Mouse (Mus musculus): ENCODE measurements around the gene 4930579F01Rik. TPM values are rescaled to one million over a fixed set of nuclear protein-coding genes. Genes with fewer than 3 reads are reported as not detected.

The 4930579F01Rik gene
- polyA plus RNA-seq, 1 experiment = not detected

GRCm38 (mm10) chr3:138221116-138221515 lies 27.5 kb upstream of the 4930579F01Rik start:
- WGBS = 90% methylated on average over 11 of the region's 11 CpGs
- H3K4me3 ChIP-seq (ENCODE audit: control insufficient read depth, insufficient read depth, low read length) = no peak overlapping the region
- TF ChIP-seq CTCF (IDR thresholded peaks at IDR 0.05; ENCODE audit: borderline replicate concordance, control insufficient read depth, extremely low read depth, insufficient read depth, low read length, poor library complexity) (no peak), POLR2A (IDR thresholded peaks at IDR 0.05; ENCODE audit: control insufficient read depth, extremely low read depth, insufficient read depth, low read length, poor library complexity) (no peak)
- no peaks in the 10 kb centered on the region for H3K36me3 ChIP-seq (ENCODE audit: control insufficient read depth, insufficient read depth, low read length)
- no peaks in the 10 kb centered on the region for H3K27me3 ChIP-seq (ENCODE audit: control insufficient read depth, insufficient read depth, low read length)
- no peaks in the 10 kb centered on the region for H3K4me1 ChIP-seq (replicated peaks; ENCODE audit: control insufficient read depth, insufficient read depth, low read length)
- DNase-seq = no peak
- H3K27ac ChIP-seq (ENCODE audit: control insufficient read depth, insufficient read depth, low read length) = no peak overlapping the region

- Histone ChIP-seq H3K27me3 (ENCODE audit: control insufficient read depth, insufficient read depth, low read length) (no peaks in the 10 kb centered on the region), H3K4me1 (replicated peaks; ENCODE audit: control insufficient read depth, insufficient read depth, low read length) (no peaks in the 10 kb centered on the region), H3K27ac (ENCODE audit: control insufficient read depth, insufficient read depth, low read length) (no peak within 1 kb of the TSS), H3K4me3 (ENCODE audit: control insufficient read depth, insufficient read depth, low read length) (no peak within 1 kb of the TSS), H3K36me3 (ENCODE audit: control insufficient read depth, insufficient read depth, low read length) (no peaks in the 10 kb centered on the region)
- TF ChIP-seq CTCF (IDR thresholded peaks at IDR 0.05; ENCODE audit: borderline replicate concordance, control insufficient read depth, extremely low read depth, insufficient read depth, low read length, poor library complexity) = no peak
- TF ChIP-seq POLR2A (IDR thresholded peaks at IDR 0.05; ENCODE audit: control insufficient read depth, extremely low read depth, insufficient read depth, low read length, poor library complexity) = no peak
- DNase-seq = no peak
- 86% methylated on average over 10 of the region's 10 CpGs for WGBS
These were observed 24.1 kb upstream of the 4930579F01Rik start, which contains the start of gene Adh7 for GRCm38 (mm10) chr3:138217631-138218264. Gene Adh7, plus strand, starts transcription at chr3:138217760.

- H3K27me3 ChIP-seq (ENCODE audit: control insufficient read depth, insufficient read depth, low read length) = no peaks in the 10 kb centered on the region
These were observed 22.5 kb upstream of the 4930579F01Rik start for GRCm38 (mm10) chr3:138216091-138216490.

GRCm38 (mm10) chr3:138215395-138215989 lies 21.9 kb upstream of the 4930579F01Rik start:
- H3K4me3 ChIP-seq (ENCODE audit: control insufficient read depth, insufficient read depth, low read length) = no peak overlapping the region
- no peak overlapping the region for H3K27ac ChIP-seq (ENCODE audit: control insufficient read depth, insufficient read depth, low read length)
- no peaks in the 10 kb centered on the region for H3K36me3 ChIP-seq (ENCODE audit: control insufficient read depth, insufficient read depth, low read length)
- no peaks in the 10 kb centered on the region for H3K27me3 ChIP-seq (ENCODE audit: control insufficient read depth, insufficient read depth, low read length)
- 84% methylated on average over 11 of the region's 11 CpGs for WGBS
- no peak for TF ChIP-seq POLR2A (IDR thresholded peaks at IDR 0.05; ENCODE audit: control insufficient read depth, extremely low read depth, insufficient read depth, low read length, poor library complexity)
- no peak for TF ChIP-seq CTCF (IDR thresholded peaks at IDR 0.05; ENCODE audit: borderline replicate concordance, control insufficient read depth, extremely low read depth, insufficient read depth, low read length, poor library complexity)
- no peaks in the 10 kb centered on the region for H3K4me1 ChIP-seq (replicated peaks; ENCODE audit: control insufficient read depth, insufficient read depth, low read length)
- no peak for DNase-seq

More at GRCm38 (mm10) chr3:138216091-138216490, 22.5 kb upstream of the 4930579F01Rik start:
- 87% methylated on average over 8 of the region's 8 CpGs for WGBS
- Histone ChIP-seq H3K27ac (ENCODE audit: control insufficient read depth, insufficient read depth, low read length) (no peak overlapping the region), H3K4me1 (replicated peaks; ENCODE audit: control insufficient read depth, insufficient read depth, low read length) (no peaks in the 10 kb centered on the region), H3K36me3 (ENCODE audit: control insufficient read depth, insufficient read depth, low read length) (no peaks in the 10 kb centered on the region), H3K4me3 (ENCODE audit: control insufficient read depth, insufficient read depth, low read length) (no peak overlapping the region)
- no peak for DNase-seq
- TF ChIP-seq CTCF (IDR thresholded peaks at IDR 0.05; ENCODE audit: borderline replicate concordance, control insufficient read depth, extremely low read depth, insufficient read depth, low read length, poor library complexity) (no peak), POLR2A (IDR thresholded peaks at IDR 0.05; ENCODE audit: control insufficient read depth, extremely low read depth, insufficient read depth, low read length, poor library complexity) (no peak)

GRCm38 (mm10) chr3:138212431-138212951 lies 18.9 kb upstream of the 4930579F01Rik start:
- WGBS = 95% methylated on average over 4 of the region's 4 CpGs
- Histone ChIP-seq H3K27me3 (ENCODE audit: control insufficient read depth, insufficient read depth, low read length) (no peaks in the 10 kb centered on the region), H3K4me1 (replicated peaks; ENCODE audit: control insufficient read depth, insufficient read depth, low read length) (no peaks in the 10 kb centered on the region), H3K36me3 (ENCODE audit: control insufficient read depth, insufficient read depth, low read length) (no peaks in the 10 kb centered on the region), H3K4me3 (ENCODE audit: control insufficient read depth, insufficient read depth, low read length) (no peak overlapping the region), H3K27ac (ENCODE audit: control insufficient read depth, insufficient read depth, low read length) (no peak overlapping the region)
- no peak for DNase-seq
- TF ChIP-seq POLR2A (IDR thresholded peaks at IDR 0.05; ENCODE audit: control insufficient read depth, extremely low read depth, insufficient read depth, low read length, poor library complexity) = no peak
- TF ChIP-seq CTCF (IDR thresholded peaks at IDR 0.05; ENCODE audit: borderline replicate concordance, control insufficient read depth, extremely low read depth, insufficient read depth, low read length, poor library complexity) = no peak

- H3K27me3 ChIP-seq (ENCODE audit: control insufficient read depth, insufficient read depth, low read length) = no peaks in the 10 kb centered on the region
- DNase-seq = no peak
- no peaks in the 10 kb centered on the region for H3K36me3 ChIP-seq (ENCODE audit: control insufficient read depth, insufficient read depth, low read length)
- no peak overlapping the region for H3K27ac ChIP-seq (ENCODE audit: control insufficient read depth, insufficient read depth, low read length)
- TF ChIP-seq CTCF (IDR thresholded peaks at IDR 0.05; ENCODE audit: borderline replicate concordance, control insufficient read depth, extremely low read depth, insufficient read depth, low read length, poor library complexity) (no peak), POLR2A (IDR thresholded peaks at IDR 0.05; ENCODE audit: control insufficient read depth, extremely low read depth, insufficient read depth, low read length, poor library complexity) (no peak)
- 91% methylated on average over 5 of the region's 5 CpGs for WGBS
- H3K4me3 ChIP-seq (ENCODE audit: control insufficient read depth, insufficient read depth, low read length) = no peak overlapping the region
- H3K4me1 ChIP-seq (replicated peaks; ENCODE audit: control insufficient read depth, insufficient read depth, low read length) = no peaks in the 10 kb centered on the region
These were observed 16.9 kb upstream of the 4930579F01Rik start for GRCm38 (mm10) chr3:138210432-138211075.

Measured in thymus, adult 2 months (tissue).